Mouse (Mus musculus): ENCODE results near the gene Tnik.
A peak's percentile ranks its signal among the peaks of the same experiment; 100 is the strongest.

Tnik gene

DNA sequence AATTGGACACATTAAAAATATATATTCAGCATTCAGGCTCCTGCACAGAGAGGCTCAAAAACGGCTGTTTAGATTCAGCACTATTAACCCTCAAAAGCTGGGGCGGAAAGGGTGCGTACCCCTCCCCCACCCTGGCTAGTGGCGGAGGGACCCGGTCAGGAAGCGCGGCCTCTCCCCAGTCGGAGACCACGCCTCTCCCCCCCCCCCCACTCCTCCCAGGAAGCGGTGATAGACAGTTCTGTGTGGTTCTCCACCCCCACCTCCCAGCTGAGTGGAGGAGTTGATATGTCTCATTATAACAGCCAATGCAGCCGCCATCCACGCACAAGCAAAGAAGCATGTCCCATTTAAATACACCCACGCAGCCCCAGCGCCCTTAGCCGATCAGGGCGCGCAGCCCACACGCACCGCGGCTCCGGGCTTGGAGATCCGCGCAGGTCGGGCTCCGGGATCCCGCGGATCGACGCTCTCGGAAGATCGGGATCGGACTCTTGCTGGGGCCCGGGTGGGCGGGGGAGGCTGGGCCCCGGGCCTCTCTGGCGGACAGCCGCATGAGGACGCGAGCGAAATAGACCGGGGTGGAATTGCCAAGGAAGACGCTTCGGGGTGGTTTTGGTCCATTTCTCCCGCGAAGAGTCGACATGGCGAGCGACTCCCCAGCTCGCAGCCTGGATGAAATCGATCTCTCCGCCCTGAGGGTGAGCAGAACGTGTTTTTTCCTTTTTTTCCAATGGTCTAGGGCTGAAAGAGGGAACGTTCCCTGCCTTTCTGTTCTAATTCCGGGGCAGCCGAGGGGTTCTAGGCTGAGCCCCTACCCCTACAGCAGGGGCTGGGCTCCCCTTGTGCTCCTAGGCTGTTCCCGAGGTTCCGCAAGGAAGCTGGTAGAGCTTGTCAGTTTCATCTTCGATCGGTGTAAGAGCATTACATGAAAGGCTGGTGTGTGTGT lies at the start of gene Tnik:
Gene Tnik (plus strand): TSS at position 213 of the 946 bp plus-strand sequence.
- DNase-seq = peak; percentile 81

DNA sequence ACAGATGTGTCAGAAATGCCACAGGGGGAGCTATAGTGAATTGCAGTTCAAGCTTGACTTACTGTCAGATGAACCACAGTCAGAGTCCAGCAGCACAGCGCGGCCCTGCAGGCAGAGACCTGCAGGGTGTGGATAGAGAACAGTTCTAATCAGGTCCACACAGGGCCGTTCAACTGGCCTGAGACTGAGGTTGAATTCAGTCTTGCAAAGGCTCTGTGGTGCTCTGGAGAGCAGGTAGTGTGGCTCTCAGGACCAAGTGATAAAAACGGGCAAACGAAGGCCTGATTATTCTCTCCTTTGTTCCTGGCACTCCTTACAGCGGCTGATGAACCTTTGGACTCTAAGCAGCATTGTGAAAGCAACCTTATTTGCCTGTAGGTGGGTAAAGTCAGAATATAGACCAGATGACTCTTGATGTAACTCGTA lies 48.1 kb upstream of the Tnik start:
- no peak for DNase-seq

DNA sequence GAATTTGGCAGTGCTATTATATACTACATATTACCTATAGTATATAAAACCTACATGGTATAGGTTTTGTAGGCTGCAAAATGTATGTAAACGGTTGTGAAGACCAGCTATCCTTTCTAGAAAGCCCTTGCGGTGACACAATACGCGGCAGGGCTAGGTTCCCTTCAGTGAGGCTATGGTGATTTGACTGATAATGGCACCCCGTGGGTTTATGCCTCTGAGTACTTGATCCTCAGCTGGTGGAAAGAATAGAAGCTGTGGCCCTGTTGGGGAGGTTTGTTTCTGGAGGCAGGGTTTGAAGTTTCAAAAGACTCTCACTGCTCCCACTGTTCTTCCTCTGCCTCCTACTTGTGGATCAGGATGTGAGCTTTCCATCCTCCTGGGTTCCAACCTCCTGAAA lies 46.0 kb upstream of the Tnik start:
- no peak for DNase-seq

DNA sequence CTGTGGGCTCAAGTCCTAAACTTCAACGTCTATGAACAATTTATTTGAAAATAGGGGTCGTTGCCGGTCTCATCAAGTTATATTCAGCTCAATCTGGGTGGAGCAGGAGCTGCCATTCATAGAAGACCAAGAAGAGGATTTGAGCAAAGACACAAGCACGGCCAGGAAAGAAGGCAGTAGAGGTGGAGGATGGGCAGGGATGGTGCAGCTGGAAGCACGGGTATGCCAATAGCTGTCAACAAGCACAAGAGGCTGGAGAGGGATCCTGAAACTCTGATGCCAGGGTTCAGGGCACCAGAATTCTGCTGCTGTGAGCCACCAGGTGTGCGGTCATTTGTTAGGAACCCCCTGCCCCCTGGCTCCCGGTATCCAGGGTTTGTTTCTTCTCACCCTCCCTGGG lies 43.5 kb upstream of the Tnik start:
- DNase-seq = no peak

DNA sequence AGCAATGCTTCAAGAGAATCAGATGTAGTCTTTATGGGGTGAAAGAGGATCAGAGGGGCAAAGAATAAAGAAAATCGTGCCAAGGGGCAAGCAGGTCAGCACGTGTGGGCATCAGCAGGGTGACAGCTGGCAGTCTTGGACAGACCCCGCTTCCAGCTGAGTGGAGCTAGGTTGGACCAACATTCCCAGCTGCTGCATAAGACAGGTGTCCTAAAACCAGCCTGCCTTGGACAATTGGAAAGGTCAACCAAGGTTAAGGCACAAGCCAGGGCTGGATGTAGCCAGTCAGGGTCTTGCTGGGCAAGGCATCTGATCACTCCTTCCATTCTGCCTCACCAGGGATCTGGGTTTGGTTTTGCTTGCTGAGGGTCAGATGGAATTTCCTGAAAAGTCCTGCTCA lies 43.0 kb upstream of the Tnik start:
- no peak for DNase-seq

DNA sequence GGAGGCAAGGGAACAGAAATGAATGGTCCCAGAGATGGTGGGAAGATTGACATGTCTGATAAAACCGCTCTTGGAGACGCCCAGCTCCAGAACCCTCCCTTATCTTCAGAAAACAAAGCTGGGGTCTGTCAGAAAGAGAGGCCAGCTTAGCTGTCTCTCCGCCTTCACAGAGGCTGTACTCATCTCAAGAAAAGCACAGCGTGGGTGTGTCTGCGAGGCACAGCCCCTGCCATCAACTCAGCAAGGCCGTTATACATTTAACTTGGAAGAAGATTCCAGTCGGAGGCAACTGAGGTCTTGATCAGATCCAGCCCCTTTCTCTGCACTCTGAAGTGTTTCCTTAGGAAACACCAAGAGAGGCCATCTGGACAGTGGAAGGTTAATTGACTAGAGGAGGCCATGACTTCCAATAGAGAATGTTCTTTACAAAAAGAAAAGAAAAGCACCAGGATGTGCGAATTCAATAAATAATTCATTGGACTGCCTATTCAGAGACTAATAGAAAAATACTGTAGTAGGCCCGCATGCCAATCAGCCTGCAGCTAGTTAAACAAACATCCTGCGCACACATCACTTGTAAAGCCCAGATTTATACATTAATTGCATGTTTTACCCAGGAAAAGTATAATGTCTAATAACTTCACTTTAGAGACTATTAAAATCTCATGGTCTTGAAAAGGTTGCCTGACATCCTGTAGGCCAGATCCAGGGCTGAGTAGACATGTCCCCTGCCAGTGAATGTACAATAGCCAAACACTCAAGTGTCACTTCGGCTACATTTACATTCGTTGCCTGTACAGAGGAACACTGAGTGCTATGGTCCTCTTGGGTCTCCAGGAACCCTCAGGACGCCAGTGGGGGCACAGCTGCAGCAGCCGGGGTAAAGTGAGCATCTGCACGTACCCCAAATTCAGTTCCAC lies 38.3 kb upstream of the Tnik start:
- no peak for DNase-seq

DNA sequence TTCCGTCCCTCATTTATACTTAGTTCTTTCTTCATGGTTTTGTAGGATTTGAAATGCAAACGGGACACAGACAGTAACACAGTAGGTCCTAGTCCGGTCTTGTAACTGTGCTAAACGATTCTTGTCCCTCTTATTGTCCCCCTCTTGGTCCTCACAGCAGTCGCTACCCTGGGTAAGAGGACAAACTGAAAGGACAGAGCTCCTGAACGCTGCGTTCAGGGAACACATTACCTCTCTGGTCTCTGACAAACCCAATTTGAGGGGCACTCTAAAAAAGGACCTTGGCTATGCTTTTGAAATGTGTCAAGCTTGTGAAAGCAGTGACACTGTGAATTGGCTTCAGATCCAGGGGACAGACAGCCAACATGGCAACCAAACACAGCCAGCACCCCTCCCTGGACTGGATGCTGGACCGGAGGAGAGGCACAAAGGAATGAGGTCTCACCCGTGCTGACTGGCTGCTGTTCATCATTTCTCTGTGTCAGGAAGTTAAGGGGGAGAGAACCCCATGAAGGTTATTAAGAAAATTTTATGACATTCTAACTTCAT lies 37.6 kb upstream of the Tnik start:
- DNase-seq = no peak

DNA sequence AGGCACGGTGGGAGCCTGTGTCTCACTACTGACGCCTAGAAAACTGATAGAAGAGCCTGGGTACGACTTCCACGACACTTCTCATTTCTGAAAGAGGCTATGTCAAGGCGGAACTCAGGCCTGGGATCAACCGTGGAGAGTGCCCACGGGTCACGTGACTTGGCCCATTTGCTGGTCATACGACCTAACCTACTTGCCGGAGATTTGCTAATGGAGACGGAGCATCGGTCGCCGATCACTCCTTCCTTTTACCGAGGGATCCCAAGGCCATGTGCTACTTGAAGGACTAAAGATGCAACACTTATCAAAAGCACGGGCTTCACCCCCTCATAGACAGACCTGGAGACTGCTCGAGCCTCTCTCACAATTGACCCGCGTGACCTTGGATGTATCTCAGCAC lies 36.8 kb upstream of the Tnik start:
- DNase-seq = no peak

DNA sequence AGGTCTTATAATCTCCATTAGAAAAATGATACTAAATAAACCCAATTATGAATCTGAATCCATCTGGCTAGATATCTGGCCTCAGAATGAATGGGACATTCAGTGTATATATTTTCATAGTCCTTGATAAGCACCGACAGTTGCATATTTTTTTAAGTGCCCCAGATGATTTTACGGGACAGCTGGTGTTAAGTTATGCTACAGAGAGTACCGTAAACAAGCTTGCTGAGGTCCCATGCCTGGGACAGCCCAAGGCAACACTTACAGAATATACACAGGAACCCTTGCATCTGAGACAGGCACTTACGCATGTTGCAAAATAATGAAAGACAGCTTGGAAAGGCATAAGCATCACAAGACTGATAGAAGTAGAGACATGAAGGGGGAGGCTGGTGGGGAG lies 34.1 kb upstream of the Tnik start:
- DNase-seq = no peak

DNA sequence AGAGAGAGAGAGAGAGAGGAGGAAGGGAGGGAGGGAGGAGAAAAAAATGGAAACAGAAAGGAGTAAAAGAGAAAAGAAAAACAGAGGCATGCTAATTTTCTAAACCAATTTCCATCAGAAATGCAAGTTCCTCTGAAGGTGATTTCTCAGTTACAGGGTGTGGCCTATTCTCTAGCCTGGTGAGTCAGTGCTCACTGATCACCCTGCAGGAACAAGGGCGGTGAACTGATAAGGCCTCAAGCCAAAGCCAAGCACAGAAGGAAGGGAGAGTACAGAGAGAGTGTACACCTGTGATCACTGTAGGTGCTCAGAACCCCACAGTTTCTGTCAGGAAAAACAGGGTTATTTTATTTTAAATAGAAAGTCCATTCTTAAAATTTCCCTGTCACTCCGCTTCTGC lies 33.5 kb upstream of the Tnik start:
- no peak for DNase-seq

DNA sequence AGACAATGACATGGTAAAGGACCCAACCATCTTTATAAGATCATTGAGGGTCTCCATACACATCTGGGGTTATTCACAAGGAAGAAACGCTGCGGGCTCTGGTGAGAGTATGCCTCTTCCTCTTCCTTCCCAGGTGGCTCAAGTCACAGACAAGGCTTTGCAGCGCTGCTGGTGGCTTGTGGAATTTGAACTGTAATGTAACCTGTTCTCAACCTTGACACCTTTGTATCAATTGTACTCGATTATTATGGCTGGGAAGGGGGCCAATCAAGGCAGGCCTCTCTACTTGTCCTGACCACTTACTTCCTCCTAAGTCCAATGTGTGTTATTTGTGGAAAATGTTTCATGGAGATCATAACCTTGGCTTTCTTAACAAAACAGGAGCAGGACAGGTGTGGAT lies 30.1 kb upstream of the Tnik start:
- DNase-seq = no peak

DNA sequence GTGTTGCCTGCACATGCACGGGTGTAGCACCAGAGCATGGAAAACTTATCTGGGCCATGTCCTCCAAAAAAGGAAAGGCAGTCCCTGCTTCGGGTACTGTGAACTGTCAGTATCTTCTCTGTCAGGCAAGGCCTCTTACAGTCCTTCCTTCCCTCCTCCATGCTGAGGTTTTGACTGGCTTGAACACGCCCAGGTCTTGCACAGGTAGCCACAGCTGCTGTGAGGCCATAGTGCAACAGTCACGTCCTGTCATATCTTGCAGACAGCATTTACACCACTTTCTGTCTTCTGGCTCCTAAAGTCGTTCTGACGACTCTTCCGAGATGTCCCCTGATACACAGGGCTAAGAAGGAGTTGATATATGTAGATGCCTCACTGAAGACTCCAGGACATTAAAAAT lies 28.8 kb upstream of the Tnik start:
- no peak for DNase-seq

DNA sequence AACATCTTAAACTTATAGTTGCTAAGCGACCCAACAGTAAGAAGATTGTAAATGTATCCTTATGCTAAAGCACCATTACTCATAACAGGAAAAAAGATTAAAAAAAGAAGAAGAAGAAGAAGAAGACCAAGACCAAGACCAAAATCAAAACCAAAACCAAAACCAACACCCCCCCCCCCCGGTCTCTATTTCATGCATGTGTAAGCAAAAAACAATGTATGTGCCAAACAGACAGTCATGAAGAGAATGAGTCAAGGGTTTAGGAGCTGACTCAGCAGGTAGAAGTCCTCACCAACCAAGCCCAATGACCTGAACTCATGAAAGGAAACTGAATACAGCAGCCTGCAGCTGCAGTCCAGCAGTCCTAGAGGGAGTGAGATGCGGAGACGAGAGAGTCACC lies 26.3 kb upstream of the Tnik start:
- no peak for DNase-seq

DNA sequence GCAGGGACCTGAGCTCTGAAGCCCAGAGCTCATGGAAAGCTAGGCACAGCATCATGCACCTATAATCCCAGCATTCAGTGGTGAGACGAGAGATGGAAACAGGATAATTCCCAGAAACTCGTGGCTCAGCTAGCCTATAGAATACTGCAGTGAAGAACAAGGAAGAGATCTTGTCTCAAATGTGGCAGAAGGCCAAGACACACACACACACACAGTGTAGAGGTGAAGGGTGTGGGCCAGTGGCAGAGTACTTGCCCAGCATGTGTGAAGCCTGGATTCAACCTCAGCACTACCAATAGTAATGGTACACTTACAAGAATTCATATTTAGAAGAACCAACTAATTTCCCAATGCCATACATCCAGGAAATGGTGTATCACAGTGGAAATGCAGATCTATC lies 24.9 kb upstream of the Tnik start:
- no peak for DNase-seq

DNA sequence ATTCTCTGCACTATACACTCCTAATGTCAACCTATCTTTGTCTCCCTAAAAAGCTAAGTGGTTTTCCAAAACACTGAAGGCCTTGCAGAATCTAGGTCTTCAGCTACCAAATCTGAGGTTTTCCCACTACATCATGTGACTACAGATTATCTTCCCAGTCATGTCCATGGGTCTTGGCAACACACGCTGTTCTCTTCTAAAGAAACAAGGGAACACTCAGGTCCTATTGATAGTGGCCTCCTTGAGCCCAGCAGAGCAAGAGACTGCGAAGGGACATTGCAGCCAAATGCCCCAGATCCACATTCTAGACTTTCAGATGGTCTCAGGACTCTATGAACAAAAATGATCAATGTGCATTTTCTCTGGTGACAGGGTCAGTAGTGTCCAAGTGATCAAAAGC lies 20.5 kb upstream of the Tnik start:
- DNase-seq = no peak

DNA sequence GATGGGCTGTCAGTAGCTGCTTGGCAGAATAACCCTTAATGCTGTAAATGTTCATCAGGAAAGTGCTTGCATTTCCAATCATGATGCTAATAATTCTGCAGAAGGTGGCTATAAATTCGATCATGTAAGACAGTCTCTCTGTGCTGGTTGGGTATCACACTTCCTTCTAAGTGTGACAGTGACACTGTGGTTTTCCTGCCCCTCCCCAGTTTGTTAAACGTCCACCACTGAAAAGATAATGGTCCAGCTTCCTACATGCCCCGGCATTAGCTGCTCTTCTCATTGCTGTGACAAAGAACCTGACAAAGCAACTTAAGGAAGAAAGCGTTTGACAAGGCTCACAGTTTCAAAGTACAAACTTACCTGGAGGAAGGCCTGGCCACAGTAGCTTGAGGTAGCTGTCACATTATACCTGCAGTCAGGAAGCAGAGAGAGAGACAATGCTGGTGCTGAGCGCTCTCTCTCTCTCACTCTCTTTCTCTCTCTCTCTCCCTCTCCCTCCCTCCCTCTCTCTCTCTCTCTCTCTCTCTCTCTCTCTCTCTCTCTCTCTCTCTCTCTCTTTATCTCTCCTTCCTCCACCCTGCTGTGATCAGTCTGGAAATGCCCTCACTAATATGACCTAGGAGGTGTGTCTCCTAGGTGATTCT lies 18.6 kb upstream of the Tnik start:
- no peak for DNase-seq

DNA sequence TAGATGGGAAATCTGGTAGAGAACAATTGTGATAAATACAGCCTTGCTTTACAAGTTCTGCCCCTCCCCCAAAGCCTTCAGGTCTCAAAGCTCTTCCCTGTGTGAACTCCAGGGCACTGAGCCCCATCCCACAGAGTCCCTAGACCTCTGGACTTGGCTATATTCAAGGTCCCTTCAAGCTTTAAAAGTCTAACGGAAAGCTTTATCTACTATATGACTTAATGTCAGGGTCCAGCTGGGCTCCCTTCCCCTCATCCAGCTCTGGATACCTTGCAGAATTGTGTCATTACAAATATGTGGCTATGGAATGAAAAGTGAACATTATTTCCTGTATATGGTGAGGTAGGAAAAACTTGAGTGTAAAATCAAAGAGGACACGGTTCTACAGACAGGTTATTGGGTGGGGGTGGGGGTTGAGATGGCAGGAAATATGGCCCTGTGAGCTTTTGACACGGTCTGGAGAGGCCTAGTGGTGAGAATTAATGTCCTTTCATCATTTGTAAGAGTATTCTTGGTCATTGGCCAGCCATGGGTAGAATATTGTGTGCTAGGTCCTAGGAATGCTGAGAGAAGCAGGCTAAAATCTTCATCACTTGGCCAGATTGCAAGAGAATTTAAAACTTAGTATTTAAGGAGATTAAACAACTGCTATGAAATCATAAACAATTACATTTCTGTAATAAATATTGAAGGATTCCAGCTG lies 14.6 kb upstream of the Tnik start:
- no peak for DNase-seq

DNA sequence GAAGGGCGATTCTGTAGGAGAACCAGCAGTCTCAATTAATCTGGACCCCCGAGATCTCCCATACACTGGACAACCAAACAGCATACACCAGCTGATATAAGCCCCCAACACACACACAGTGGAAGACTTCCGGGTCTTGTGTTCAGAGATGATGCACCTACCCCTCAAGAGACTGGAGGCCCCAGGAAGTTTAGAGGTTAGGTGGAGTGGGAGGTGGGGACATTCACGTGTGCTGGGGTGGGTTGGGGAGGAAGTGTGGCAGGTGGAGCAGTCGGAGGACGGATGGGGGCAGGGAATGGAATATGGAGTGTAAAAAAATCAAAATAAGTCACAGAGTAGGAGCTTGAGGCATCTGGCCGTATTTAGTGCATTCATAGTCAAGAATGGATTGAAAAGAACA lies 7.3 kb upstream of the Tnik start:
- DNase-seq = peak; percentile 50

DNA sequence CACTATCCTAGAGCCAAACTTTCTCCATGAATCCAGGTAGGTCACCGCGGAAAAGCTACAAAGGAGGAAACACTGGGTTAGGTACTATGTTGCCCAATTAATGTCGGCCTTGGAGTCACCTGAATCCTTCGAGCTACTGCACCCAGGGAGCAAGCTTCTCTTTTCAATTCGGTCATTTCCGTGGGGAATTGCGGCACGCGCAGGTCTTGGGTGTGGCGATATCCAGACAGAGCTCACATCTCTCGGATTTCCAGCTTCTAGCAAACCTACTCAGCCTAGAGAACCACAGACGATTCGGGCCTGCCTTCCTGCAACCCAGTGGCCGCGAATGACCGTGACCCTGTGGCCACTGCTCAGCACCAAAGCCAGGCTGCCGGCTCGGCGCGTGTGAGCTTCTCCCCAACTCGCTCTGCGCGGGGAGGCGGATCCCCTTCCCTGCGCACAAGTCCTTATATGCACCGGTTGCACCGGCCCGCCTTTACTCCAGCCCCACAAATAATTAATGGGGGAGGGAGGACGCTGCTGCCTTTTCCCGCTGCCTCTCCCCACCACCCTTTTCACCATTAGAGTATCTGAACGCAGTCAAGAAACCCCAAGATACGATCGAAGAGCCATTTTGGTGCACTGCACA lies 528 bp upstream of the Tnik start:
- DNase-seq = peak; percentile 64

DNA sequence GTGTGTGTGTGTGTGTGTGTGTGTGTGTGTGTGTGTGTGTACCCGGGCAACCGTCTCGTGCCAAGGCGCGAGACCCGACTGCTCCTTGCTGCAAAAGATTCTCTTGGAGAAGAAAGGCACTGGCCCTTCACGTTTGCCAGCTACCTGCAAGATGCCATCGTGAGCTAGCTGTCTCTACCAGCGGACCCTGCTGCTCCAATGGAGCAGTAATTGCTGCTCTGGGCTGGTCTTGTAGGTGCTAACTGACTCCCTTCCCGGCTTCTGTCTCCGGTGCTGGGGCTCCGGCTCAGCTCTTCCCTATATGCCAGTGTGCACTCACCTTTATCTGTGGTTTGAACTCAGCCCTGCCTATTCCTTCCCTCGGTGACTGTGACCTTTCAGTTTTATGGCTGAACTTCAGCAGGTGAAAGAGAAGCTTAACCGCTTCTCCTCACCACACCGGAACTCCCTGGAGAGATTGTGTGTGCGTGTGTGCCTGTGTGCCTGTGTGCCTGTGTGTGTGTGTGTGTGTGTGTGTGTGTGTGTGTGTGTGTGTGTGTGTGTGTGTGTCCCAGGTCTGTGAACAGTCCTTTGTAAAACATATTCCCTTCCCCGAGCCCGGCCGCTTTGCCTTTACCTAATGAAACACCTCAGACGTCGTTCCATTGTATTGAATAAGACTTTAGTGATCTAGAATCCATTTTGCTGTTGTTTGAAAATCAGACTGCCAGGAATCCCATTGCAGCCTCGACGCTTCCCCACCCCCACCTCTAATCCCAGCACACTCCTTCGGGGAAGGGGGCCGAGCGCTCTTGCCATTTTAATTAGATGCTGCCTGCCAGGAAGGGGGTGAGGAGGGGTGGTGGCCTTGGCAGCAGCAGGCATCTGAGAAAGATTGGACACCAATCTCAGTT lies 1.2 kb downstream of the Tnik start:
- peak; percentile 69 for DNase-seq

DNA sequence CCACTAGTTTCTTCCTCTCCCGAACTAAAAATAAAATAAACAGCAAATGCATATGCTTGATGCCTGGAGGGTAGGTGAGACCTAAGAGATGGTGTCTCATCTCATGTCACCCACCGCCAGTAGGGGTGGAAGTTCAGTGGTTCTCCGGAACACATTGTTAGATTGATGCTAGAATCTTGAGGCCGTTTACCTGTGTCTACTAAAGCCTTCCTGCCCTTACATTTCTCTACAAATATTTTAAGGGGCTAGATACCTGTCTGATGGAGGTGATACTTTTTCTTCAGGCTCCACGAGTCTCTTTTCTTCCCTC lies 1.8 kb downstream of the Tnik start:
- peak; percentile 38 for DNase-seq

All from thymus, postnatal 25 days (tissue).